Mouse (Mus musculus): Measurements from ENCODE around the gene Gorasp2.

Gorasp2 gene

DNA sequence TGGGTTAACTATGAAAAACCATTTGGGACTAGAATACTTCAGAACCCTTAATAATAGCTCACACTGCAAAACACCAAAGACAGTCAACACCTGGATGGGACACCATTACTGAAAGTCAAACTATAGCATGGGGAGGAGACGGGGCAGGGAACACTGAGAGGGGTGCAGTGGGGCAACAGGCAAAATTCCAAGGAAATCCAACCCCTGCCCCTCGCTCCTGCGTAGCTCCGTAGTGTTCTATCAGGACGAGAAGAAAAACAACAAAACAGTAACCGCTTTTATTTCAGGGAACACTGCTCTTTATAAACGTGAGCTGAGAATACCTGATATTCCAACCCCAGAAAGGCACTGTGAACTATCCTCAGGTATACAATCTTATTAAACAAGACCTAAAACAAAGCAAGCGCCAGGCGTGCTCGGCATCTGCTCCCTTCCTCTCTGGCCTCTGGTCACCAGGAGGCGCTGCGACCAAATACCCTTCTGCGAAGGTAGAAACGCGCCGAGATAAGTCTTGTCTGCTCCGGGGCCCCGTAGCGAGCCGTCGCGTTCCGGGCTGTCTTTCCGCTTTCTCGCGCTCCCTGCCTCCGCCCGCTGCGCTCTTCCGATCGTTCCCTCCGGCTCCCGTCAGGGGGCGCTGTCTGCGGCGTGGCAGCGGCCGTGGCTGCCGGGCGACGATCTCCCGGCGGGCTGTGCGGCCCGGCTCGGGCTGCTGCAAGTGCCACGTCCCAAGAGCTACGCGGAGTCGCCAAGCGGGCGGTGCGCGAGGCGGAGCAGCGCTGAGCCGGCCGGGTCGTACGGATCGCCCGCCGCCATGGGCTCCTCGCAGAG is at the start of gene Gorasp2:
Gene Gorasp2, plus strand, starts transcription at position 690 of the 828 bp plus-strand sequence.
- peak; percentile 91 for DNase-seq (ENCODE audit: low read depth, low spot score)

DNA sequence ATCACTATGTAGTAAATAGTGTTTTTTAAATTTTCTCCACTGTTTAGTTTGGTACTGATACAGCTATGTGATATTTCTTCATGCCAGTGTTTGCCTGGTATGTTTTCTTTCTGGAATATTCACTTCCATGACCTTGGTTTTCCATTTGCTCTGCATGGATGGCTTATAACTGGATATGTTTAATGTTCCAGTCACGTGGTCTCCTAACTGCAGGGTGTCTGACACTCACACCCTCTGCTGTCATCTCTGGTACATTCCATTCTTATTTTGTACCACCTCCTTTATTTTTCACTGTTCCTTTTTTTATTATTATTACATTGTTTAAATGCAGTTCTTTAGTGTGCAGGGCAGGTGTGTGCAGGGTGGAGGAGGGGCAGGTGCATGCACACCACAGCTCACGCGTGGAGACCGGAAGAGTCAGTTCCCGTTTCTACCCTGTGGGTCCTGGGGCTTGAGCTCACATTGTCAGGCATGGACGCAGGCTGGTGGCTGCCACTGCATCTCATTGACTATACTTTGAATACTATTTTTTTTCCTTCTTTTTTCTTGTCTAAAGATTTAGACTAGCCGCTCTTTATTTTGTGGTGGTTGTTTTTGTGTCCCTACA is 46.5 kb upstream of the Gorasp2 start:
- no peak for DNase-seq (ENCODE audit: low read depth, low spot score)

DNA sequence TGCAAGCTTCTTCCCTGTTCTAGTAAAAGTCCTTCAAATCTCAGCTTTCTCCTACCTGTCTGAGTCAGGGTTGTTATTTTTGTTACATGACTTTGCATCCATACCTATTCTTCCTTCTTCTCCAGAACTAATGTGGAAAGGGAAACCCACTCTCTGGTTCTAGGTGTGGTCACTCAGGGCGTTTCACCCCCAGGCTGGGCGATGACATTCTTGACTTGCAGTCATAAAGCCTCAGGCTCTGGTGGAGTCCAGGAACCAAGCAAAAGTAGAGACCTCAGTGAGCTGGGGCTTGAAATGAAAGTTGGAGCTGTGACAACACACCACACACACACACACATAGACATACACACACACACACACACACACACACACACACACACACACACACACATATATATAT is 45.3 kb upstream of the Gorasp2 start:
- no peak for DNase-seq (ENCODE audit: low read depth, low spot score)

DNA sequence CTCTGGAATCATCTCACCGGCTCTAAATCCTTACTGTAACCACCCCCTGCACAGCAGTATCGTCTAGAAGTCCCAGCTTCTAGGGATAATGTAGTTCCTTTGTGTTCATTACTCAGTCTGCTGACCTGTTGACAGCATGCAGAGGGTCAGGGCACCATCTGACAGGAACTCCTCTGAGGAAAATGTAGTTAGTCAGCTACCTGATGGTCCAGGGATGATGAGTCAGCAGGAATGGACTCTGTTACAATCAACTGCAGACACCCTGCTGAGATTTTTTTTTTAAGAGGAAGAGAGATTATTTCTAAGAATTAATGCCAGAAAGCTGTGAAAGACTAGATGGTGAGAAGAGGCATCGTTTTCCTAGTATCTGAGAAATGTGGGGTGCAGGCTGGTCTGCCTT is 44.8 kb upstream of the Gorasp2 start:
- DNase-seq (ENCODE audit: low read depth, low spot score), result no peak

DNA sequence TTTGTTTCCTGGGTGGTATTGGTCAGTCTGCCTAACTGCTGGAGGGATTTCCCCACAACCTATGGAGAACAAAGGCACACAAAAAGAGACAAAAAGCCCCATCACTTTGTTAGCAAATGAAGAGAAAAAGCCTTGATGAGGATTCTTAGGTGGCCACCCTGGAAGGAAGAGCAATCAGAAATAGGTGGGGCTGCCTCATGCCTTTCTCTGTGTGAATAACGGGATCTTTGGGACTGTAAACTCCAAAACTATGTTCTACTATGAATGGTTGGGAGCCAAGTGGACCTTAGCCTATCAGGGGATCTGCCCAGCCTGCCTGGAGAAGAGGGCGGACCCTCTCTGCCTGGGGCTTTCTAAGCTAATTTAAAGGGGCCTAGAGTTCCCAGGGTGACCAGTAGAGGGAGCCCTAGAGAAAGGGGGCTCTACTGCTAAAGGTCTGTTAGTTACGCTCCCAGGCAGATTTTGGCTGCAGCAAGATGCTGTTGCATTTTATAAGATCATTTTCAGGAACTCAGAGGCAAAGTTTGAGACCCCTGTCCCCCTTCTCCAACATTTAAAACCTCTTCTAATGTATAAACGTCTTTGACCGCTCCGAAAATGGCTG is 42.0 kb upstream of the Gorasp2 start:
- DNase-seq (ENCODE audit: low read depth, low spot score), result no peak

DNA sequence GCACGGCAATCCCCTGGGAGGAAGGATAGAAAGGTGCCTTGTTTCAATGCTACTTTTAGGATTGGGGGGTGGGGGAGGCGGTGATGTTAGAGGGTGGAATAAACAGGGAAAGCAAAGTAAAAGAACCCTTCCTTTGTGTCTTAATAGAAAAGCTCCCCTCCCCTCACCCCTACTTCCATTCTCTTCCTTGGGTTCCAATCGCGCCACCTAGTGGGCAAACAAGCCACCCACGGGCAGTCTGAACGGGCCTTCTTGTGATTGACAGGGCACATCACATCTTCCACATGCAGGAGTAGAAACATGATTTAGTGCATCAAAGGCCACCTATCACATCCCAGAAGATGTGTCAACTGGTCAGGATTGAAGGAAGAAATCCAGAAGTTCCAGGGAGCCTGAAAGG is 41.2 kb upstream of the Gorasp2 start:
- peak; percentile 74 for DNase-seq (ENCODE audit: low read depth, low spot score)

DNA sequence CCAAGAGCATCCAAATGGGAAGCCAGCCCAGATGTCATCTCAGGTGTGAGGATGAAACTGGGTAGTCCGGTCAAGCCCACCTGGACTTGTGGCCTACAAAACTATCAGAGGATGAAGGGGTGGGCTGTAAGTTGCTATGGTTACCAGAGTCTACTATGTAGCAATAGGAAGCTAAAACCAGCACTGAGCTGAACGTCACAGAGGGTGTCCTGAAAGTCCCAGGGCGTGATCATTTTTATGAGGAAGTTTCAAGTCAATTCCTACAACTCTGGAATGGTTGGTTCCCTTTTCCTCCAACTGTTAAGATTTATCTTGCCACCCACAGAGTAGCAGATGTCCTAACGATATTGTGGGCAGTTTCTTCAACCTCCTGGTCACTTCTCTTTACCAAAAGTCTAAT is 39.1 kb upstream of the Gorasp2 start:
- no peak for DNase-seq (ENCODE audit: low read depth, low spot score)

DNA sequence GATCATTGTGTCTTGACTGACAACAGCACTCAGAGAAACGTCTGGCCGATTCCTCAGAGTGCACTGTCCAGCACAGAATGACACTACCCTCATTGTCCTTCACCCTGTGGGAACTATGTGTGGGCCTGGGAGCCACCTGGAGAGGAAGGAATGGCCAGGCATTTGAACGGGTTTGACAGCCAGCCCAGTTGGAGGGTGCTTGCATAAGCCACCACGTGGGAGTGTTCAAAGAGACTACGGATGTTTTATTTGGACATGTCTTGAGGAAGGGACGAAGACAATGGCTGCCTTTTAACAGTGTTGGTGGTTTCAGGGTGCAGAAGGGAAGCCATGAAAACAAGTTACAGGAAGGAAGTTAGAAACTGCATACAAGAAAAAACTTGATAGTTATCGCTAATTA is 35.6 kb upstream of the Gorasp2 start:
- no peak for DNase-seq (ENCODE audit: low read depth, low spot score)

DNA sequence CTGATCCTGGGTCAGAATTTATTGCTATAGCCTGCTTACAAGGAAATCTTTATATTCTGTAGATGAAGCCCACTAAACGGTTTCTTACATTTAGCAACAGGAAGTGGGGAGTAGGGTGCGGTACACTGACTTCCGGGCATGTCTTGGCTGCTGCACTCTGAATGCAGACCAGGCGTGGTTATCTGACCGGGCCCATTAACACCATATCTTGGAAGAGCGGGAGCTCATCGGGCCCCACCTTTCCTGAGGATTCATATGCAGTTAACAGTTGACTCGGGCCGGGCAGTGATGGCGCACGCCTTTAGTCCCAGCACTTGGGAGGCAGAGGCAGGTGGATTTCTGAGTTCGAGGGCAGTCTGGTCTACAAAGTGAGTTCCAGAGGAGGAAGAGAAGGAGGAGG is 33.0 kb upstream of the Gorasp2 start:
- no peak for DNase-seq (ENCODE audit: low read depth, low spot score)

DNA sequence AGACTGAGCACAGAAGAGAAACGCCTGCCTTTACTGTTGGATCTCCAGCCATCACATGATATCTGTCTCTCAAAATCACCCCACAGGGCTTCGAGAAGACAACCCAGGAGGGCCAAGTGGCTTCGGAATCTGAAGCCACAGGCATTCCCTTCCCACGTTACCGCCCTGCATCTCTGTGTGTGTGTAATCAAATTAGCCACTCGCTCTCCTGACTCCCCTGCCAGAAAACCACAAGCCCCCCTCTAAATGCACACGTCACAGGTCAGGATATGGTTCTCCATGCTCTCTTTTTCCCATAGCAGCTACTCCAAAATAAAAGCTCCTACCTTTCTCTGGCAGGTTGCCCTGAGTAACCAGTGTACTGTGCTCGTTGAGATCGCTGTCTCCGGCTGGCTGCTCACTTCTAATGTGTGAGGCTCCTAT is 32.0 kb upstream of the Gorasp2 start:
- DNase-seq (ENCODE audit: low read depth, low spot score), result no peak

DNA sequence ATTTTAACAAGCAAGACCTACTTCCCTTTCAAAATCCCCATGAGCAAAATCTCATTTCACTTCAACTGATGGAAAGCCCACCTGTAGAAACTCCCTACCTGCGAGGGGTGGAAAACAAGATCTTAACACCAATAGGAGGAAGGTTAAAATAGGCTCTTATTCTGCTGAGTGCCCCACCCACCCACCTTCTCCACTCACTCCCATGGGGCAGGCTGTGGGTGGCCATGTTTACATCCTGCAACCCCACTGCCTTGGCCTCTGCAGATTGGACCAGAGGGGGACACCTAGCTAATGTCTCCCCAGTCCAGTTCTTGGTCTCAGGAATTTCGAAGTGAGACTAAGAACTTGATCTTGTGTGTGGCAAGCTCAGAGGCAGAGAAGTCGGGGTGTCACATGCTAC is 31.5 kb upstream of the Gorasp2 start:
- DNase-seq (ENCODE audit: low read depth, low spot score), result no peak

DNA sequence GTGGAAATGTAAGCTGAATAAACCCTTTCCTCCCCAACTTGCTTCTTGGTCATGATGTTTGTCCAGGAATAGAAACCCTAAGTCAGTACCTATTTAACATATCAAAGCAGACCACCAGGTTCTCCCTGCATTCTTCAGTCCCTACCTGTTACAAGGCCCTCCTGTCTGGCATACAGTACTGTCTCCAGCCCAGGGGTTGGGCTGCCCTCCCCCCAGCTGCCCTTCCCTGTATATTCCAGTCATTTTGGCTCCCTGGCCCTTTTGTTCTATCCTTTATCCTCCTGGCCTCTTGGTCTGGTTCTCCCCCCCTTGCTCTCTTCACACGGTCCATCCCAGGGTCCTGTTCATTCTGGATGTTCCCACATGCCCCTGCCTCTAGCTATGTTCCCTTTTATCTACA is 30.1 kb upstream of the Gorasp2 start:
- DNase-seq (ENCODE audit: low read depth, low spot score), result no peak

DNA sequence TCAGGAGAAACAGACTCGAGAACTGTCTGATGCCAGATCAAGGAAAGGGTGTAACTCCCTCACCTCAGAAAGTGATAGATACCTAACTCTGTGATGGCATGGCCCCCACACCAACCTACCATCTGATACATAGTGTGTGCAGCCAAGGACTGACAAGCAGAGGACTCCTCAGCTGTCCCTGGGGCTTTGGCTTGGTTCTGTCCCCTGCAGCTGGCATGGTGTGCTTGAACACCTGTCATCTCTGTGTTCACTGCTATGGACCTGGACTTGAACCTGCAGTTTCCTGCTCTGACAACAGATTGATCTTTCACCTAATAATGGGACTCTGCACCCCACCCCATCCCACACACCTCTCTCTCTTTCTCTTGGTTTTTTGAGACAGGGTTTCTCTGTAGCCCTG is 29.0 kb upstream of the Gorasp2 start:
- no peak for DNase-seq (ENCODE audit: low read depth, low spot score)

DNA sequence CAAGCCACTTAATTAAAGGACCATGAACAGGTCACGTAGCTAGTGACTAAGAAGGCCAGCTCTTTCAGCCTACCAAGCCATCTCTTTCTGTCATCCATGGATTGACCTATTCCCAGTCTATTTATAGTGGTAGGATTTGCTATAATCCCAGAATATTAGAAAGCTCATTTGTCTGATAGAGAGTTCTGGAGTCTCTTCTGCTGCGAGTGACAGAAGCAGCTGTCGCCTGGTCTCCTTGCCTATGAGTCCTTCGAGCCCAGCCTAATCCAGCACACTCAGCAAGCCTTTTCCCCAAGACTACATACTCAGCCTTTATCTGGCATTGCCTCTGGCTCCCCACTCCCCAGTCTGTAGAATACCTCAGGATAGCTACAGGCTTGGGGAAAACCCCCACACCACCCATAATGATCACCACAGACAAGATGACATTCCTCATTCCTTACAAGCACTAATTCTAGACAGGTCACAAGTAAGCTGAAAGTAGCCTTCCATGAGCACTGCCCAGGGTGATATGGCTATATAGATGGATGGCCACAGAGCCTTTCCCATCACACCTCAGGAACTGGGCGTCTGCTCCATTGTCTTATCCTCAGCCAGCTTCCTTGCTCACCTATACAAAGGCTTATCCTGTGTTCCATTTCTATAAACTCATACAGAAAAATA is 27.2 kb upstream of the Gorasp2 start:
- no peak for DNase-seq (ENCODE audit: low read depth, low spot score)

DNA sequence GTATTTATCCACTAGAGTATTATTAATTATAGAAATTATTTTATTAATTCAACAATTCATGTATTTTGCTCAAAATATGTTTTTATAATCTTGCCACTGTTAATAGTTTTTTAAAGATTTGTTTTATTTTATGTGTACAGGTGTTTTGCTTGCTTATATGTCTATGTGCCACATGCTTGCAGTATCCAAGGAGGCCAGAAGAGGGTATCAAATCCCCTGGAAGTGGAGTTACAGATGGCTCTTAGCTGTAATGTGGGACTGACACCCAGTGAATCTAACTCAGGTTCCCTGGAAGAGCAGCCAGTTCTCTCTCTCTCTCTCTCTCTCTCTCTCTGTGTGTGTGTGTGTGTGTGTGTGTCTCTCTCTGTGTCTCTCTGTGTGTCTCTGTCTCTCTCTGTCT is 20.4 kb upstream of the Gorasp2 start:
- no peak for DNase-seq (ENCODE audit: low read depth, low spot score)

DNA sequence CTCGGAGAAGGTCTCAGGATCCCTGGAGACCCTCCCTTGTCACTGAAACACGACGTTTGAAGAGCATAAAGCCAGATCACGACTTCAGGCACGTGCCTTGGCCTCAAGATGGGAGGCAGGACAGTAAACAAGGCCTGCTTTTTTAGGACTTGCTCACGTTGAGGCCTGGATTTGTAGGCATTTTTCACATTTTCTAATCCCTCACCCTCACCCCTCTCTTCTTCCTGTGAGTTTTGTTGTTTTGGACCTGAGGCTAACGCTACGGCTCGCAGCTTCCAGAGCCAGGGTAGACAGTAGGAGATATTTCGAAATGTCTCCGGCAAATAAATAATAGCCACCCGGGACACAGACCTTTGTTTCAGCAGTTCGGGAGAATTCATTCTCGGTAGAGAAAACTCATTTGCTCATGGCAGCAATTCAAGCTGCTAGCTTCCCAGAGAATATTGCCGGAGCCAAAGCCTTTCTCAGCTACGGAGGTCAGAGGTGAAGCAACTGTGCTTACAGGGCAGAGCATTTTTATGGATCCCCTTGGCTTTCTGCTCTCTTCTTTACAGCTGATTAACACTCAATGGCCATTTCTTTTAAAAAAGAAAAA is 18.3 kb upstream of the Gorasp2 start:
- DNase-seq (ENCODE audit: low read depth, low spot score), result no peak

DNA sequence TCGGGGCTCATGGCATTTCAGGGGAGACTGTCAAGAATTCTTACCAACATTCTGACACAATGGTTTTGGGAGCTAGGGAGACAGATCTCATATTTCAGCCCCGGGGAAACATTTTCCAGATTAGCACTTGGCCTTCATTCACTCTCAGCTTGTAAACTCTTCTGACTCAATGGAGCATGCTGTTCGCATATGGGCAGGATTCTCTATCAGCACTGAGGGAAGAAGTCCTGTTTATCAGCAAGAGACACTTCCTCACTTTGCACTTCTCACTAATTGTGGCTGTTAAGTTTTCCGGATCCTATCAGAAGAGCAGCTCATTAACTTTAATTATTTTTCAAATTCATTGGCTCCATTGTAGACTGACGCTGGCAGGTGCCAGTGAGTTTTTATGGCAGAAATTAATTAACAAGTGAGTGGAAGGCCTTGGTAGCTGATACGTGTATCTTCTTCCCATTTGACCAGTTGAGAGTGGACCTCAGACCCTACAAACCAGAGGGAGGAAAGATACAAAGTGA is 16.1 kb upstream of the Gorasp2 start:
- no peak for DNase-seq (ENCODE audit: low read depth, low spot score)

DNA sequence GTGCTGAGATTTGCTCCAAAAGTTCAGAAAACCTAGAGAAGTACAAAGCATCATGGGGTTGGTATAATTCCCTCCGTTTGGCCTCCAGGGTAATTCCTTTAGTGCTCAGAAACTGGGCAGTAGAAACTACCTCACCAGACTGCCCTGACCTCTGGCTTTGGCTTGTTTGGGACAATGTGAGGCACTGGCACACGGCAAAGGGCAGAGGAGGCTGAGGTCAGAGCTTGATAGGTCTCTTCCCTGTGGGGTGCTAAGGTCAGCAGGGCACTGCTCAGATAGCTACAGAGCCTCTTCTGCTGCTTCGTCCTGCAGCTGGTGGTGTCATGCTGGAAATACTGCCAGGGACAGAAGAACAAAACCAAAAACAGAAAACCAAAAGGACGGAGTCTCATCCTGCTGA is 13.7 kb upstream of the Gorasp2 start:
- no peak for DNase-seq (ENCODE audit: low read depth, low spot score)

DNA sequence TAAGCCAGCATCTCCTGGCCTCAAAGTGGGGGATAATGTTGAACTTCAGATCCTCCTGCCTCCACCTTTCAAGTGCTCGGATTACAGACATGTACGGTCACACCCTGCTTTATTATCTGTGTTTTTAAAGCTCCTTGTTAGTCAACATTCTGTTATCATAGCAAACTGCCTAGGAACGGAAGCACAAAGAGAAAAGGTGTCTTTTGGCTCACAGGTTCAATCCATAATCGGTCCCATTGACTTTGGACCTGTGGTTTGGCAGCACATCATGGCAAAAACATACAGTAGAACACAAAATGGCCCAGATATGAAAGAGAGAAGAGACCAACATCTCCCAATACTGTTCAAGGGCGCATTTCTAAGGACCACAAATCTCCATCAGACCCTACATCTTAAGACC is 13.1 kb upstream of the Gorasp2 start:
- no peak for DNase-seq (ENCODE audit: low read depth, low spot score)

DNA sequence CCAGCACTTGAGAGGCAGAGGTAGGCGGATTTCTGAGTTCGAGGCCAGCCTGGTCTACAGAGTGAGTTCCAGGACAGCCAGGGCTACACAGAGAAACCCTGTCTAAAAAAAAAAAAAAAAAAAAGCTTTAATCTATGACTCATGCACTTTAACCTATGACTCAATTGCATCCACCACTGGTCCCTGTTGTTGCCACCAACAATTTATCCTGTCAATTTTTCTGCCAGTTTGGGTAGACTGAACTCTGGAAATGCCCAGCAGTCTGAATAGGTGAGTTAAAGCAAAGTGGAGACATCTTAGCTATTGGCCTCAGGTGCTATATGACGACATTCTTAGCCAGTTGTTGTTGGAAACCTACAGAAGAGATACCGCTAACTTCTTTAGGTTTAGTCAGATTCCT is 11.9 kb upstream of the Gorasp2 start:
- no peak for DNase-seq (ENCODE audit: low read depth, low spot score)

DNA sequence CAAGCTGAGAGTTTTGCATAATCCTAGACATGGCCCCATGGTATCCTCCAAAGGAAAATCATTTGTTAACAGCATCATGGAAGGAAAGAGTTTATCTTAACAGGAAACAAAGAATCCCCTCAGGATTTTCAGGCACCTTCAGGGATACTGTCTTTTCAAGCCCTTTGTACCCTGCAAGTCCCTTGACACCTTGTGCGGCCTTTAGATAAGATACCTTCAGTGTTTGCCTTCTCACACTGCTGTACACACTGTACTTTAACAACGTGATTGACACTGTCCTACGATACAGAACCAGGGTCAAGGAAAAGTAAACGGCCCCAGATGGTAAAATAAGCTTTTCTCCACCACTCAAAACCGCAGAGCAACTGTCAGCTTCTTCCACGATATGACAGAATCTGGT is 9.6 kb upstream of the Gorasp2 start:
- no peak for DNase-seq (ENCODE audit: low read depth, low spot score)

DNA sequence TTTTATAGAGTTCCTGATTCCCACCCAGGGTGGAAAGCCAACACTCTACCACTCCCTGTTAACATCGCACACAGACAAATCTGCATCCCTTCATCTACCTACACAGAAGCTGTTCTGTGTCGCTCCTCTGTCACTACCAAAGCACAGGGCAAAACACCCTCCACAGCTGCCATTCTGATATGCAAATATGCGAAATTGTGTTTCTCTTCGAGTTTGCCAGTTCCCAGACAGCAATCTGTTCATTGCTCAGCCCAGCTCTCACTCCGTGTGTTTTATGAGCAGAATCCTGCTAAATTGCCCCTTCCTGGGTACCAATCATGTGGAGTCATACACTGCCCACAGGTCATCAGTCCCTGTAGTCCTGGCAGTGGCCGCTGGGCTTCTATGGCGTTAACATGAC is 4.3 kb upstream of the Gorasp2 start:
- DNase-seq (ENCODE audit: low read depth, low spot score), result no peak
